Mouse (Mus musculus): Measurements from ENCODE around the gene Cep78. TPM values are rescaled to one million over a fixed set of nuclear protein-coding genes. Genes with fewer than 3 reads are reported as not detected.

The Cep78 gene
- total and polyA plus RNA-seq, 2 experiments: 0.87 to 1.9 TPM

- TF ChIP-seq CTCF (IDR thresholded peaks at IDR 0.05; ENCODE audit: low read depth, low read length) (no peak), POLR2A (IDR thresholded peaks at IDR 0.05; ENCODE audit: extremely low read depth, insufficient read depth, low read length) (no peak)
- H3K4me3 ChIP-seq (ENCODE audit: insufficient read depth, low read depth, low read length): no peak within 1 kb of the TSS
- no peaks in the 10 kb centered on the region for H3K4me1 ChIP-seq (ENCODE audit: control insufficient read depth, insufficient read depth, low read length)
- no peak within 1 kb of the TSS for H3K27ac ChIP-seq (replicated peaks; ENCODE audit: insufficient read depth, low read depth, low read length)
- H3K79me2 ChIP-seq (ENCODE audit: control insufficient read depth, insufficient read depth, low read length): no peaks in the 10 kb centered on the region
- 87% methylated on average over 7 of the region's 7 CpGs for WGBS
- H3K9ac ChIP-seq (ENCODE audit: low read depth, low read length): no peak within 1 kb of the TSS
- H3K36me3 ChIP-seq (ENCODE audit: control insufficient read depth, insufficient read depth, low read length): no peaks in the 10 kb centered on the region
- no peak for DNase-seq (ENCODE audit: extremely low read depth, low read depth, low spot score)
- H3K27me3 ChIP-seq (ENCODE audit: control insufficient read depth, insufficient read depth, low read length): no peaks in the 10 kb centered on the region
Observed at GRCm38 (mm10) chr19:15947237-15947636, 37.6 kb downstream of the Cep78 start, which contains the start of gene Psat1. Gene Psat1 (minus strand): TSS chr19:15947337.

- Histone ChIP-seq H3K36me3 (ENCODE audit: control insufficient read depth, insufficient read depth, low read length) (no peaks in the 10 kb centered on the region), H3K4me1 (ENCODE audit: control insufficient read depth, insufficient read depth, low read length) (no peaks in the 10 kb centered on the region), H3K79me2 (ENCODE audit: control insufficient read depth, insufficient read depth, low read length) (no peaks in the 10 kb centered on the region), H3K4me3 (ENCODE audit: insufficient read depth, low read depth, low read length) (no peak overlapping the region), H3K9ac (ENCODE audit: low read depth, low read length) (no peak overlapping the region), H3K27me3 (ENCODE audit: control insufficient read depth, insufficient read depth, low read length) (no peaks in the 10 kb centered on the region), H3K27ac (replicated peaks; ENCODE audit: insufficient read depth, low read depth, low read length) (no peak overlapping the region)
- no peak for TF ChIP-seq POLR2A (IDR thresholded peaks at IDR 0.05; ENCODE audit: extremely low read depth, insufficient read depth, low read length)
- no peak for TF ChIP-seq CTCF (IDR thresholded peaks at IDR 0.05; ENCODE audit: low read depth, low read length)
- no peak for DNase-seq (ENCODE audit: extremely low read depth, low read depth, low spot score)
- WGBS: 76% methylated on average over 10 of the region's 10 CpGs
Observed at GRCm38 (mm10) chr19:15946663-15947062, 38.1 kb downstream of the Cep78 start.

GRCm38 (mm10) chr19:15943117-15943423 is 41.7 kb downstream of the Cep78 start:
- Histone ChIP-seq H3K36me3 (ENCODE audit: control insufficient read depth, insufficient read depth, low read length) (no peaks in the 10 kb centered on the region), H3K27me3 (ENCODE audit: control insufficient read depth, insufficient read depth, low read length) (no peaks in the 10 kb centered on the region), H3K79me2 (ENCODE audit: control insufficient read depth, insufficient read depth, low read length) (no peaks in the 10 kb centered on the region), H3K4me3 (ENCODE audit: insufficient read depth, low read depth, low read length) (no peak overlapping the region), H3K4me1 (ENCODE audit: control insufficient read depth, insufficient read depth, low read length) (no peaks in the 10 kb centered on the region), H3K27ac (replicated peaks; ENCODE audit: insufficient read depth, low read depth, low read length) (no peak overlapping the region), H3K9ac (ENCODE audit: low read depth, low read length) (no peak overlapping the region)
- TF ChIP-seq CTCF (IDR thresholded peaks at IDR 0.05; ENCODE audit: low read depth, low read length) (no peak), POLR2A (IDR thresholded peaks at IDR 0.05; ENCODE audit: extremely low read depth, insufficient read depth, low read length) (no peak)
- 90% methylated on average over 7 of the region's 7 CpGs for WGBS
- DNase-seq (ENCODE audit: extremely low read depth, low read depth, low spot score): no peak

GRCm38 (mm10) chr19:15942421-15943116 is 42.2 kb downstream of the Cep78 start:
- H3K79me2 ChIP-seq (ENCODE audit: control insufficient read depth, insufficient read depth, low read length): no peaks in the 10 kb centered on the region
- no peak overlapping the region for H3K9ac ChIP-seq (ENCODE audit: low read depth, low read length)
- WGBS: 79% methylated on average over 11 of the region's 11 CpGs
- TF ChIP-seq CTCF (IDR thresholded peaks at IDR 0.05; ENCODE audit: low read depth, low read length): no peak
- no peak for TF ChIP-seq POLR2A (IDR thresholded peaks at IDR 0.05; ENCODE audit: extremely low read depth, insufficient read depth, low read length)
- H3K4me3 ChIP-seq (ENCODE audit: insufficient read depth, low read depth, low read length): no peak overlapping the region
- H3K27me3 ChIP-seq (ENCODE audit: control insufficient read depth, insufficient read depth, low read length): no peaks in the 10 kb centered on the region
- no peak overlapping the region for H3K27ac ChIP-seq (replicated peaks; ENCODE audit: insufficient read depth, low read depth, low read length)
- DNase-seq (ENCODE audit: extremely low read depth, low read depth, low spot score): no peak
- H3K36me3 ChIP-seq (ENCODE audit: control insufficient read depth, insufficient read depth, low read length): no peaks in the 10 kb centered on the region
- no peaks in the 10 kb centered on the region for H3K4me1 ChIP-seq (ENCODE audit: control insufficient read depth, insufficient read depth, low read length)

- 35% methylated on average over 8 of the region's 8 CpGs for WGBS
- H3K4me1 ChIP-seq (ENCODE audit: control insufficient read depth, insufficient read depth, low read length): no peaks in the 10 kb centered on the region
- no peak overlapping the region for H3K4me3 ChIP-seq (ENCODE audit: insufficient read depth, low read depth, low read length)
- no peak overlapping the region for H3K27ac ChIP-seq (replicated peaks; ENCODE audit: insufficient read depth, low read depth, low read length)
- TF ChIP-seq CTCF (IDR thresholded peaks at IDR 0.05; ENCODE audit: low read depth, low read length) (no peak), POLR2A (IDR thresholded peaks at IDR 0.05; ENCODE audit: extremely low read depth, insufficient read depth, low read length) (no peak)
- H3K79me2 ChIP-seq (ENCODE audit: control insufficient read depth, insufficient read depth, low read length): no peaks in the 10 kb centered on the region
- DNase-seq (ENCODE audit: extremely low read depth, low read depth, low spot score): no peak
- no peak overlapping the region for H3K9ac ChIP-seq (ENCODE audit: low read depth, low read length)
- H3K27me3 ChIP-seq (ENCODE audit: control insufficient read depth, insufficient read depth, low read length): no peaks in the 10 kb centered on the region
- H3K36me3 ChIP-seq (ENCODE audit: control insufficient read depth, insufficient read depth, low read length): no peaks in the 10 kb centered on the region
Observed at GRCm38 (mm10) chr19:15941399-15941798, 43.4 kb downstream of the Cep78 start.

GRCm38 (mm10) chr19:15925719-15926045 is 59.1 kb downstream of the Cep78 start:
- Histone ChIP-seq H3K4me1 (ENCODE audit: control insufficient read depth, insufficient read depth, low read length) (peaks cover 8% of the 10 kb centered on the region; the same call in 1 of the 2 replicates), H3K36me3 (ENCODE audit: control insufficient read depth, insufficient read depth, low read length) (no peaks in the 10 kb centered on the region), H3K27ac (replicated peaks; ENCODE audit: insufficient read depth, low read depth, low read length) (no peak overlapping the region), H3K79me2 (ENCODE audit: control insufficient read depth, insufficient read depth, low read length) (no peaks in the 10 kb centered on the region), H3K9ac (ENCODE audit: low read depth, low read length) (no peak overlapping the region), H3K27me3 (ENCODE audit: control insufficient read depth, insufficient read depth, low read length) (no peaks in the 10 kb centered on the region), H3K4me3 (ENCODE audit: insufficient read depth, low read depth, low read length) (no peak overlapping the region)
- WGBS: 13% methylated on average over 4 of the region's 4 CpGs
- TF ChIP-seq CTCF (IDR thresholded peaks at IDR 0.05; ENCODE audit: low read depth, low read length): no peak
- TF ChIP-seq POLR2A (IDR thresholded peaks at IDR 0.05; ENCODE audit: extremely low read depth, insufficient read depth, low read length): no peak
- peak; percentile 62 for DNase-seq (ENCODE audit: extremely low read depth, low read depth, low spot score)
